Mouse (Mus musculus) CH12.LX (cell line): ENCODE results near the gene Camp. TPM values are rescaled to one million over a fixed set of nuclear protein-coding genes. Genes with fewer than 3 reads are reported as not detected.

ENCODE experiments used
- DNase-seq: peaks from one replicate; pipeline ENCODE4 v3.0.0-alpha.2; 2013; ENCODE audit errors: extremely low read depth
- H3K27ac ChIP-seq: 2 replicates; pipeline ENCODE4 v1.5.1; 2012; ENCODE audit warnings: low read depth, mild to moderate bottlenecking, control low read depth, moderate library complexity; ENCODE audit not compliant: insufficient read depth
- H3K27me3 ChIP-seq: replicated peaks from 2 replicates; pipeline ENCODE3; 2012; ENCODE audit warnings: inconsistent platforms
- H3K36me3 ChIP-seq, 2 experiments: replicated peaks in 1 of 2; 2 replicates each; pipeline versions ENCODE3 to v1.6.1; 2012; ENCODE audit warnings: inconsistent platforms in 1 of 2, low read length in 1 of 2, mild to moderate bottlenecking in 1 of 2, mixed read lengths in 1 of 2, moderate library complexity in 1 of 2; ENCODE audit not compliant: control insufficient read depth in 1 of 2, insufficient read depth in 1 of 2
- H3K4me1 ChIP-seq, 2 experiments: 2 replicates each; pipeline ENCODE4 v1.6.1; 2012; ENCODE audit warnings: inconsistent platforms in 1 of 2, moderate library complexity in 1 of 2; ENCODE audit not compliant: insufficient read depth in 2 of 2, control insufficient read depth in 1 of 2
- H3K4me2 ChIP-seq: 2 replicates; pipeline ENCODE4 v1.6.1; 2012; ENCODE audit warnings: low read depth, mild to moderate bottlenecking, control low read depth; ENCODE audit not compliant: poor library complexity, insufficient read depth, severe bottlenecking
- H3K4me3 ChIP-seq, 3 experiments: fragments of 150-350 bp in 1 of 3; sonication (generic) in 1 of 3; replicated peaks in 1 of 3; 2 replicates each; pipeline versions ENCODE3 to v1.5.1; 2011 to 2012; ENCODE audit warnings: low read depth in 2 of 3, low read length in 2 of 3, mild to moderate bottlenecking in 2 of 3, moderate library complexity in 2 of 3, control low read depth in 1 of 3, improper control_type of control experiment in 1 of 3, inconsistent platforms in 1 of 3, mixed read lengths in 1 of 3; ENCODE audit not compliant: poor library complexity in 1 of 3
- H3K79me2 ChIP-seq: replicated peaks from 2 replicates; pipeline ENCODE4 v1.6.1; 2012; ENCODE audit warnings: mild to moderate bottlenecking, moderate library complexity; ENCODE audit not compliant: control insufficient read depth, poor library complexity, insufficient read depth, severe bottlenecking; ENCODE audit errors: extremely low read depth
- H3K9ac ChIP-seq: 2 replicates; pipeline ENCODE4 v1.6.1; 2012; ENCODE audit warnings: low read depth, mild to moderate bottlenecking, control low read depth, moderate library complexity; ENCODE audit not compliant: insufficient read depth
- H3K9me3 ChIP-seq: replicated peaks from 2 replicates; pipeline ENCODE3; 2012; ENCODE audit warnings: low read length, inconsistent platforms, mixed read lengths
- CHD1 ChIP-seq: IDR thresholded peaks from 2 replicates; pipeline ENCODE4 v1.6.1; 2012; ENCODE audit warnings: low read depth, low read length, improper control_type of control experiment, inconsistent platforms
- CHD2 ChIP-seq: IDR thresholded peaks from 2 replicates; pipeline ENCODE4 v1.6.1; 2011; ENCODE audit warnings: low read length, improper control_type of control experiment
- CTCF ChIP-seq, 2 experiments: IDR thresholded peaks in 1 of 2; conservative IDR thresholded peaks in 1 of 2; 2 replicates each; pipeline ENCODE4 v1.5.1; 2011 to 2012; ENCODE audit warnings: low read depth in 2 of 2, low read length in 2 of 2, improper control_type of control experiment in 1 of 2, inconsistent platforms in 1 of 2, mild to moderate bottlenecking in 1 of 2, moderate library complexity in 1 of 2
- E2F4 ChIP-seq: IDR thresholded peaks from 2 replicates; pipeline ENCODE4 v1.6.1; 2011; ENCODE audit warnings: low read depth, low read length, improper control_type of control experiment; ENCODE audit not compliant: insufficient replicate concordance
- EP300 ChIP-seq: IDR thresholded peaks from 2 replicates; pipeline ENCODE4 v1.6.1; 2011; ENCODE audit warnings: low read length, improper control_type of control experiment
- GABPA ChIP-seq: IDR thresholded peaks from 2 replicates; pipeline ENCODE4 v1.6.1; 2012; ENCODE audit warnings: low read depth, low read length, improper control_type of control experiment, inconsistent platforms; ENCODE audit not compliant: insufficient replicate concordance
- HCFC1 ChIP-seq: IDR thresholded peaks from 2 replicates; pipeline ENCODE4 v1.6.1; 2012; ENCODE audit warnings: low read depth, mild to moderate bottlenecking, inconsistent platforms, low read length, improper control_type of control experiment
- KAT2A ChIP-seq: IDR thresholded peaks from 2 replicates; pipeline ENCODE4 v1.6.1; 2012; ENCODE audit warnings: low read length, improper control_type of control experiment, inconsistent platforms; ENCODE audit not compliant: insufficient replicate concordance
- MAX ChIP-seq: IDR thresholded peaks from 2 replicates; pipeline ENCODE4 v1.6.1; 2011; ENCODE audit warnings: low read length, improper control_type of control experiment
- MAZ ChIP-seq: IDR thresholded peaks from 2 replicates; pipeline ENCODE4 v1.6.1; 2012; ENCODE audit warnings: low read depth, mild to moderate bottlenecking, inconsistent platforms, low read length, improper control_type of control experiment, moderate library complexity
- MEF2A ChIP-seq: IDR thresholded peaks from 2 replicates; pipeline ENCODE4 v1.6.1; 2014; ENCODE audit warnings: low read depth, mild to moderate bottlenecking, inconsistent platforms, low read length, improper control_type of control experiment, borderline replicate concordance
- NRF1 ChIP-seq: IDR thresholded peaks from 2 replicates; pipeline ENCODE4 v1.6.1; 2014; ENCODE audit warnings: low read depth, mild to moderate bottlenecking, inconsistent platforms, low read length, improper control_type of control experiment, moderate library complexity
- PAX5 ChIP-seq: IDR thresholded peaks from 2 replicates; pipeline ENCODE4 v1.6.1; 2012; ENCODE audit warnings: low read length, inconsistent platforms, mixed read lengths
- POLR2AphosphoS2 ChIP-seq: IDR thresholded peaks from 2 replicates; pipeline ENCODE4 v1.6.1; 2011; ENCODE audit warnings: low read depth, low read length, improper control_type of control experiment
- RAD21 ChIP-seq: IDR thresholded peaks from 2 replicates; pipeline ENCODE4 v1.6.1; 2011; ENCODE audit warnings: low read depth, mild to moderate bottlenecking, low read length, improper control_type of control experiment, moderate library complexity
- RCOR1 ChIP-seq: conservative IDR thresholded peaks from 2 replicates; pipeline ENCODE4 v1.6.1; 2012; ENCODE audit warnings: low read depth, mild to moderate bottlenecking, inconsistent platforms, low read length, improper control_type of control experiment
- SIN3A ChIP-seq: IDR thresholded peaks from 2 replicates; pipeline ENCODE4 v1.6.1; 2012; ENCODE audit warnings: low read length, improper control_type of control experiment, inconsistent platforms
- USF2 ChIP-seq: conservative IDR thresholded peaks from 2 replicates; pipeline ENCODE4 v1.6.1; 2011; ENCODE audit warnings: low read depth, low read length, improper control_type of control experiment
- ZKSCAN1 ChIP-seq: IDR thresholded peaks from 2 replicates; pipeline ENCODE4 v1.6.1; 2012; ENCODE audit warnings: low read depth, inconsistent platforms, low read length, improper control_type of control experiment, borderline replicate concordance
- ZNF384 ChIP-seq: IDR thresholded peaks from 2 replicates; pipeline ENCODE4 v1.6.1; 2012; ENCODE audit warnings: low read depth, low read length, improper control_type of control experiment, inconsistent platforms
- dilution Hi-C: fragments of 300-500 bp; cut with MboI; formaldehyde crosslinking; loops from 2 replicates; pipeline ENCODE4 v1.14.3; 2020; ENCODE audit warnings: low sequenced_read_pairs; ENCODE audit not compliant: extremely low pct_unique_long_range_greater_than_20kb, extremely low pct_ligation_motif_present
- in situ Hi-C: fragments of 300-500 bp; cut with MboI; formaldehyde crosslinking; loops from 3 replicates; pipeline ENCODE4 v1.14.3; 2019; ENCODE audit warnings: low sequenced_read_pairs, low pct_ligation_motif_present, low pct_unique_long_range_greater_than_20kb, mixed read lengths
- polyA plus RNA-seq: library from polyadenylated mRNA; unstranded; fragments of >175 nt; gene quantifications from 2 replicates; pipeline ENCODE4 v1.2.1, GENCODE M21; 2012; ENCODE audit warnings: low read depth; ENCODE audit not compliant: insufficient read length
- total RNA-seq, 2 experiments: library from RNA; depleted of rRNA; stranded (reverse); fragments of 300-350 nt in 1 of 2; fragments of >200 nt in 1 of 2; gene quantifications; 2 replicates each; pipeline ENCODE4 v1.2.3; 2012 to 2014

Camp gene
- total and polyA plus RNA-seq, 3 experiments, result not detected

DNA sequence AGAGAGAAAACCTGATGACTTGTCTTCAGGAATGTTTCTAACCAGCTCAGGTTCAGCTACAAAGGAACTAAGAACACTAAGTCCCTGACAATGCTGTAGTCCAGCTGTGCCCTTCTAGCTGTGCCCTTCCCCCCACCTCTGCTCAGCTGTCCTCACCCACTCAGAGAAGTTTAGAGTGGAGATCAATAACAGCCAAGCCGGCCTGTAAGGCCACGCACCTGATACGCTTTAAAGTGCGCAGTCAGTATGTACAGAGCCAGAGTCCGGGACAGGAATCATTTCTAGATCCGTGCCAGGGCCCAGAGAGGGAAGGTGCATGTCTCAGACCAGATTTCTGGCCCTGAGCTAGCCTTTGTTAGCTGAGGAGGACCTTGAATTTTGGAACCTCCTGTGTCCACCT is 6.5 kb upstream of the Camp start:
- H3K4me2 ChIP-seq, result no peak overlapping the region
- in situ Hi-C loops (loop anchor here (25.0 kb wide), 1 partner anchor 169 kb away; no protein-coding TSS in a partner anchor), dilution Hi-C loops (no loop called here)
- no peaks in the 10 kb centered on the region for H3K4me1 ChIP-seq
- DNase-seq, result no peak
- H3K4me3 ChIP-seq, result no peak overlapping the region
- no peak for TF ChIP-seq ZKSCAN1
- no peak for TF ChIP-seq USF2
- no peaks in the 10 kb centered on the region for H3K36me3 ChIP-seq
- no peaks in the 10 kb centered on the region for H3K9me3 ChIP-seq
- H3K9ac ChIP-seq, result no peak overlapping the region
- H3K79me2 ChIP-seq, result no peaks in the 10 kb centered on the region
- H3K27me3 ChIP-seq, result peaks cover 17% of the 10 kb centered on the region
- H3K27ac ChIP-seq, result no peak overlapping the region

DNA sequence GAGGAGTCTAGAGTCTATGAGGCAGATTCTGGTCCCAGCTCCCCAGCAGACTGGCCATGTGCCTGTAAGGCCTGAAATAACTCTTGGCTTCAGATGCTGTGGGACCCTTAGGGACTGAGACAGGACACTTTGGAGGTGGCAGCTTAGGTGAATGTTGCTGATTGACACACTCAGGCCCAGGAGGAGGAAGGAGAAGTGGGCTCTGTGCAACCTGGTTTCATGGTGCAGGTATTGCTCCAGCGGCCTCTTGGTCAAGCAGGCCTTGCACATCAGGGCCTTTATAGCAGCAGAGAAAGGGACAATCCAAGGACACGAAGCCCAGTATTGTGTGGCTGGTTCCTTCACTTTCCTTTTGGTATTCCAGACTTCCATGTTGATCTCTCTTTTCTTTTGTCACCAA is 4.9 kb upstream of the Camp start:
- no peak overlapping the region for H3K27ac ChIP-seq
- H3K4me2 ChIP-seq, result no peak overlapping the region
- TF ChIP-seq GABPA (no peak), CHD1 (no peak), POLR2AphosphoS2 (no peak), SIN3A (no peak), NRF1 (no peak), MAX (no peak), RCOR1 (no peak), ZNF384 (no peak), HCFC1 (no peak), KAT2A (no peak)
- TF ChIP-seq, all 38 proteins: peak for 0
- Histone ChIP-seq H3K4me1 (no peaks in the 10 kb centered on the region), H3K79me2 (no peaks in the 10 kb centered on the region), H3K4me3 (no peak overlapping the region), H3K27me3 (peaks cover 6% of the 10 kb centered on the region), H3K36me3 (no peaks in the 10 kb centered on the region), H3K9ac (no peak overlapping the region), H3K9me3 (no peaks in the 10 kb centered on the region)
- in situ Hi-C loops, result loop anchor here (25.0 kb wide), 1 partner anchor 167 kb away; no protein-coding TSS in a partner anchor
- dilution Hi-C loops, result no loop called here
- DNase-seq, result no peak

- Histone ChIP-seq H3K79me2 (no peaks in the 10 kb centered on the region), H3K4me2 (no peak overlapping the region), H3K4me3 (no peak overlapping the region), H3K4me1 (no peaks in the 10 kb centered on the region), H3K9ac (no peak overlapping the region), H3K27ac (no peak overlapping the region), H3K9me3 (no peaks in the 10 kb centered on the region), H3K27me3 (peaks cover 3% of the 10 kb centered on the region), H3K36me3 (peaks cover 4 to 14% of the 10 kb centered on the region in 2 experiments)
- no peak for DNase-seq
- TF ChIP-seq RCOR1, result no peak
- TF ChIP-seq CHD1, result no peak
- TF ChIP-seq MAZ, result no peak
- no peak for TF ChIP-seq PAX5
- TF ChIP-seq MEF2A, result no peak
- TF ChIP-seq POLR2AphosphoS2, result no peak
- TF ChIP-seq E2F4, result no peak
- no peak for TF ChIP-seq RAD21
- no peak for TF ChIP-seq MAX
- no peak for TF ChIP-seq CTCF (conservative IDR thresholded peaks at IDR 0.05 in 1 of 2, IDR thresholded peaks at IDR 0.05 in 1 of 2; ENCODE audit: low read depth in 2 of 2, low read length in 2 of 2)
- no peak for TF ChIP-seq CHD2
- no peak for TF ChIP-seq EP300
- TF ChIP-seq GABPA, result no peak
- TF ChIP-seq HCFC1, result no peak
- TF ChIP-seq ZNF384, result no peak
- dilution Hi-C loops (no loop called here), in situ Hi-C loops (loop anchor here (25.0 kb wide), 1 partner anchor 163 kb away; no protein-coding TSS in a partner anchor)
These were observed 682 bp upstream of the Camp start for GRCm38 (mm10) chr9:109850099-109850498.
